Mouse (Mus musculus) heart, embryonic 15.5 days (tissue): Measurements from ENCODE around the gene Angptl6. TPM values are rescaled to one million over a fixed set of nuclear protein-coding genes. Genes with fewer than 3 reads are reported as not detected.

Source experiments
- ATAC-seq: fragments of 200-750 bp; cut with Nextera tagmentation; replicated peaks from 2 replicates; pipeline ENCODE4 v1.8.0; 2017; ENCODE audit warnings: low read depth, moderate TSS enrichment; ENCODE audit not compliant: insufficient number of reproducible peaks, insufficient read depth, low FRiP score
- H3K27ac ChIP-seq: fragments of 300-500 bp; sonication (generic); 2 replicates; pipeline ENCODE4 v1.5.1; 2015; ENCODE audit warnings: mild to moderate bottlenecking, inconsistent platforms
- H3K27me3 ChIP-seq: fragments of 300-500 bp; sonication (generic); 2 replicates; pipeline ENCODE4 v1.6.1; 2015; ENCODE audit warnings: inconsistent platforms
- H3K36me3 ChIP-seq: fragments of 300-500 bp; sonication (generic); 2 replicates; pipeline ENCODE4 v1.6.1; 2015; ENCODE audit warnings: mild to moderate bottlenecking, inconsistent platforms
- H3K4me1 ChIP-seq: fragments of 300-500 bp; sonication (generic); replicated peaks from 2 replicates; pipeline ENCODE4 v1.6.1; 2015; ENCODE audit warnings: inconsistent platforms
- H3K4me2 ChIP-seq: fragments of 300-500 bp; sonication (generic); 2 replicates; pipeline ENCODE4 v1.6.1; 2015; ENCODE audit warnings: inconsistent platforms, mild to moderate bottlenecking, moderate library complexity
- H3K4me3 ChIP-seq: fragments of 300-500 bp; sonication (generic); 2 replicates; pipeline ENCODE4 v1.5.1; 2015; ENCODE audit warnings: mild to moderate bottlenecking, inconsistent platforms
- H3K9ac ChIP-seq: fragments of 300-500 bp; sonication (generic); 2 replicates; pipeline ENCODE4 v1.6.1; 2015; ENCODE audit warnings: mild to moderate bottlenecking, inconsistent platforms
- H3K9me3 ChIP-seq: fragments of 300-500 bp; sonication (generic); replicated peaks from 2 replicates; pipeline ENCODE4 v1.6.1; 2016; ENCODE audit warnings: inconsistent platforms
- WGBS: fragments of 180-500 bp; shearing (Covaris S2); methylation state at CpG from one replicate; pipeline ENCODE4 v1.1.7; 2015; ENCODE audit warnings: mixed read lengths; 5-methylcytosine and 5-hydroxymethylcytosine counted together
- polyA plus RNA-seq: library from polyadenylated mRNA; unstranded; fragments of >200 nt; fragmentation: Nextera tagmentation; extraction: Ambion mirVana; gene quantifications from 2 replicates; pipeline ENCODE4 v1.2.1, GENCODE M21; 2015

The Angptl6 gene
- polyA plus RNA-seq, 1 experiment from 2014 or later = 2.0 TPM

GRCm38 (mm10) chr9:20868448-20869001 is 11.0 kb downstream of the Angptl6 start, which contains the start of gene A230050P20Rik:
Gene A230050P20Rik, plus strand, starts transcription at chr9:20868642.
- ATAC-seq = no peak; the same call in 1 of the 2 replicates
- peak within 1 kb of the TSS; percentile 66 for H3K4me3 ChIP-seq

GRCm38 (mm10) chr9:20866879-20867278 is 12.6 kb downstream of the Angptl6 start:
- Histone ChIP-seq H3K9ac (no peak overlapping the region), H3K4me3 (no peak overlapping the region), H3K27ac (no peak overlapping the region), H3K9me3 (no peaks in the 10 kb centered on the region), H3K27me3 (peaks cover 29% of the 10 kb centered on the region), H3K4me2 (no peak overlapping the region), H3K36me3 (no peaks in the 10 kb centered on the region), H3K4me1 (peaks cover 10% of the 10 kb centered on the region)
- WGBS = 57% methylated on average over 3 of the region's 3 CpGs
- ATAC-seq = no peak

More at GRCm38 (mm10) chr9:20868448-20869001, 11.0 kb downstream of the Angptl6 start, which contains the start of gene A230050P20Rik:
- Histone ChIP-seq H3K9ac (peak within 1 kb of the TSS; percentile 60), H3K4me2 (peak within 1 kb of the TSS; percentile 83), H3K9me3 (no peaks in the 10 kb centered on the region), H3K4me1 (peaks cover 9% of the 10 kb centered on the region), H3K36me3 (no peaks in the 10 kb centered on the region), H3K27ac (no peak within 1 kb of the TSS), H3K27me3 (peaks cover 29% of the 10 kb centered on the region)
- 6% methylated on average over 53 of the region's 53 CpGs for WGBS

- no peak overlapping the region for H3K9ac ChIP-seq
- no peak for ATAC-seq
- no peaks in the 10 kb centered on the region for H3K9me3 ChIP-seq
- no peaks in the 10 kb centered on the region for H3K27me3 ChIP-seq
- no peak overlapping the region for H3K4me2 ChIP-seq
- H3K27ac ChIP-seq = no peak overlapping the region
- H3K4me1 ChIP-seq = 0 out of 2 replicates have a peak, but pooled peaks cover 3% of the 10 kb centered on the region
- no peaks in the 10 kb centered on the region for H3K36me3 ChIP-seq
- WGBS = 41% methylated on average over 4 of the region's 4 CpGs
- no peak overlapping the region for H3K4me3 ChIP-seq
These were observed 17.3 kb downstream of the Angptl6 start for GRCm38 (mm10) chr9:20862225-20862624.

- ATAC-seq = no peak
- Histone ChIP-seq H3K27ac (no peak overlapping the region), H3K9ac (no peak overlapping the region), H3K4me1 (0 out of 2 replicates have a peak, but pooled peaks cover 3% of the 10 kb centered on the region), H3K9me3 (no peaks in the 10 kb centered on the region), H3K36me3 (no peaks in the 10 kb centered on the region), H3K27me3 (no peaks in the 10 kb centered on the region), H3K4me3 (no peak overlapping the region), H3K4me2 (no peak overlapping the region)
- 10% methylated on average over 4 of the region's 4 CpGs for WGBS
These were observed 17.7 kb downstream of the Angptl6 start for GRCm38 (mm10) chr9:20861821-20862220.

- WGBS = 41% methylated on average over 6 of the region's 6 CpGs
These were observed 19.6 kb downstream of the Angptl6 start for GRCm38 (mm10) chr9:20859926-20860325.

GRCm38 (mm10) chr9:20857131-20857530 is 22.4 kb downstream of the Angptl6 start:
- WGBS = 7% methylated on average over 6 of the region's 6 CpGs

More at GRCm38 (mm10) chr9:20859926-20860325, 19.6 kb downstream of the Angptl6 start:
- no peak for ATAC-seq
- Histone ChIP-seq H3K9me3 (no peaks in the 10 kb centered on the region), H3K4me2 (no peak overlapping the region), H3K4me1 (0 out of 2 replicates have a peak, but pooled peaks cover 3% of the 10 kb centered on the region), H3K9ac (no peak overlapping the region), H3K4me3 (no peak overlapping the region), H3K27ac (no peak overlapping the region), H3K36me3 (no peaks in the 10 kb centered on the region), H3K27me3 (no peaks in the 10 kb centered on the region)

GRCm38 (mm10) chr9:20850179-20850578 is 29.3 kb downstream of the Angptl6 start:
- Histone ChIP-seq H3K4me3 (no peak overlapping the region), H3K36me3 (no peaks in the 10 kb centered on the region), H3K27ac (no peak overlapping the region), H3K9me3 (no peaks in the 10 kb centered on the region), H3K4me2 (no peak overlapping the region), H3K4me1 (no peaks in the 10 kb centered on the region), H3K27me3 (no peaks in the 10 kb centered on the region; the same call in 1 of the 2 replicates), H3K9ac (no peak overlapping the region)
- WGBS = 82% methylated on average over 2 of the region's 2 CpGs
- no peak for ATAC-seq

More at GRCm38 (mm10) chr9:20857131-20857530, 22.4 kb downstream of the Angptl6 start:
- Histone ChIP-seq H3K4me3 (no peak overlapping the region), H3K27me3 (no peaks in the 10 kb centered on the region), H3K27ac (no peak overlapping the region), H3K9ac (no peak overlapping the region), H3K9me3 (no peaks in the 10 kb centered on the region), H3K4me1 (0 out of 2 replicates have a peak, but pooled peaks cover 3% of the 10 kb centered on the region), H3K36me3 (no peaks in the 10 kb centered on the region), H3K4me2 (no peak overlapping the region)
- ATAC-seq = no peak

GRCm38 (mm10) chr9:20842670-20843069 is 36.9 kb downstream of the Angptl6 start:
- Histone ChIP-seq H3K36me3 (no peaks in the 10 kb centered on the region), H3K27me3 (no peaks in the 10 kb centered on the region; the same call in 1 of the 2 replicates), H3K9ac (no peak overlapping the region), H3K27ac (no peak overlapping the region), H3K4me1 (no peaks in the 10 kb centered on the region), H3K4me2 (no peak overlapping the region), H3K4me3 (no peak overlapping the region), H3K9me3 (no peaks in the 10 kb centered on the region)
- 24% methylated on average over 2 of the region's 2 CpGs for WGBS
- no peak for ATAC-seq

GRCm38 (mm10) chr9:20842211-20842610 is 37.3 kb downstream of the Angptl6 start:
- 36% methylated on average over 4 of the region's 4 CpGs for WGBS
- H3K27me3 ChIP-seq = no peaks in the 10 kb centered on the region; the same call in 1 of the 2 replicates
- H3K4me3 ChIP-seq = no peak overlapping the region
- no peak overlapping the region for H3K9ac ChIP-seq
- no peak for ATAC-seq
- no peak overlapping the region for H3K27ac ChIP-seq
- H3K4me2 ChIP-seq = no peak overlapping the region
- no peaks in the 10 kb centered on the region for H3K36me3 ChIP-seq
- H3K9me3 ChIP-seq = no peaks in the 10 kb centered on the region
- no peaks in the 10 kb centered on the region for H3K4me1 ChIP-seq

GRCm38 (mm10) chr9:20838931-20839330 is 40.6 kb downstream of the Angptl6 start:
- ATAC-seq = no peak
- Histone ChIP-seq H3K9ac (no peak overlapping the region), H3K36me3 (no peaks in the 10 kb centered on the region), H3K4me3 (no peak overlapping the region), H3K27me3 (no peaks in the 10 kb centered on the region), H3K27ac (no peak overlapping the region), H3K4me2 (no peak overlapping the region), H3K4me1 (no peaks in the 10 kb centered on the region), H3K9me3 (no peaks in the 10 kb centered on the region)
- 47% methylated on average over 6 of the region's 6 CpGs for WGBS

GRCm38 (mm10) chr9:20837184-20837947 is 42.2 kb downstream of the Angptl6 start:
- 81% methylated on average over 9 of the region's 9 CpGs for WGBS
- ATAC-seq = no peak
- H3K4me3 ChIP-seq = no peak overlapping the region

More at GRCm38 (mm10) chr9:20837184-20837947, 42.2 kb downstream of the Angptl6 start:
- no peak overlapping the region for H3K27ac ChIP-seq
- peaks cover 3% of the 10 kb centered on the region; the same call in 1 of the 2 replicates for H3K27me3 ChIP-seq
- no peaks in the 10 kb centered on the region for H3K36me3 ChIP-seq
- H3K9me3 ChIP-seq = no peaks in the 10 kb centered on the region
- H3K9ac ChIP-seq = no peak overlapping the region
- no peak overlapping the region for H3K4me2 ChIP-seq
- H3K4me1 ChIP-seq = no peaks in the 10 kb centered on the region
